Mouse (Mus musculus): ENCODE data around the gene Pcyt1b.

The Pcyt1b gene

DNA sequence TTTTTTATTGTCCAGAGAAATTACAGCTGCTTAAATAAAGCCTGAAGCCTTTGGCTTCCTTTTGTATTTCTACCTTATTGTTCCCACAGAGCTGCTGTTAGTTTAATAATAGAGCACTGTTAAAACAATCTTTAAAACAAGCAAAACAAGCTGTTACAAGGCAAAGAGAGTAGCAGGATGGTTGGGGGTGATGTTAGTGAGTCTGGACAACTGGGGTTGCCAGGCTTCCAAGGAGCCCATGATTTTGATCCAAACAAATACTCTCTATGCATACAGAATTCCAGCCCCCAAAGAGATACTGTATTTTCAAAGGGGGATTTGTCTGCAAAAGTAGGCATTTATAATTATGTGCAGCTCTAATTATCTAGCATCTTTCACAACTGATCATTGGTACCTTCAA lies 77.7 kb downstream of the Pcyt1b start:
- no peak for DNase-seq (ENCODE audit: extremely low read depth, low read depth, low spot score)

DNA sequence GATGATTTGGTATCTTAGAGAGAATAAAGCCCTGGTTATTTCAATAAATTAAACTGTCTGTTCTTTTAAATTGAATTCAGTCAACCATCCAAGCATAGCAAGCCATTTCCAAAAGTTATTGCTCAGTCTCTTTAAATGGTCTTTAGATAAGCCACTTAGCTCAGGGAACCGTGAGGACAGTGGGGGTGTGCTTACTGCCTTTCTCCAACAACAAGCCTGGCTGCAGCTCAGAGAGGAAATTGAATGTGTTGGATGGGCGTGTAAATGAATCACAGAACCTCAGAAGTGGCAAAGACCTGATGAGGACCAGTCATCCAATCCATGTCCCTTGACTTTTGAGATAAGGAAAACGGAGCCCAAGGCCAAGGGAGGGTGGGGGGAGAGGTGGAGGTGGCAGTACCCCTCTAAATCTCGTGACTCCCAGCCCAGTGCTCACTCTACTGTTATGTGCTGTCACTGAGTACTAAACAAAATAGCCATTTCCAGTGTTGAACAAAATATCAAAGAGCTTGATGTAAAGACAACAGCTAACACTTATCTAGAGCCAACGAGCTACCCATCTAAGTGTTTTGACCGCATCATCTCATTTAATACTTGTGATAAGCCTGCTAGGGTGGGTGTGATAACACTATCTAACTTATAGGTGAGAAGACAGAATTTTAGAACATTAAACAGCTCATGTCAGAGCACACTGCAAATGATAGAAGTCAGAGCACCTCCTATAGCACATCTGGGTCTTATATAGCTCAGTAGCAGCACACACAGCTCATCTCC lies 78.5 kb downstream of the Pcyt1b start:
- DNase-seq (ENCODE audit: extremely low read depth, low read depth, low spot score): no peak

DNA sequence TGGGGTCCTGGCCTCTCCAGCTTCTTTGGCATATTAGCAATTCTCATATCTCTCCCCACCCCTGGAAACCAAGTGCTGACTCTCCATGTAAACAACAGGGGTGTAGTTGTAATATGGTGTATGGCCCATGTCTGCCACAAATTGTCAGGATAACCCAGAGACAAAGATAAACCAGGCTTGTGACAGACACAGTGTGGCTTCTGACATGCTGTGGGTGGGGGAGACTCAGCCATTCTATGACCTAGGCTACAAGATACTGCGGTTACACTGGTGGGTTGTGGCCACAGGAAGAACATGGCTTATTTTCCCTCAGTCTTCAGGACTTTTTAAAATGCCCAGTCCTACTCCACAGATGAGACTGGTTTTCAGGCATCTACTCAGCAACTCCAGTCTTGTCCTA lies 94.5 kb downstream of the Pcyt1b start:
- no peak for DNase-seq (ENCODE audit: extremely low read depth, low read depth, low spot score)

DNA sequence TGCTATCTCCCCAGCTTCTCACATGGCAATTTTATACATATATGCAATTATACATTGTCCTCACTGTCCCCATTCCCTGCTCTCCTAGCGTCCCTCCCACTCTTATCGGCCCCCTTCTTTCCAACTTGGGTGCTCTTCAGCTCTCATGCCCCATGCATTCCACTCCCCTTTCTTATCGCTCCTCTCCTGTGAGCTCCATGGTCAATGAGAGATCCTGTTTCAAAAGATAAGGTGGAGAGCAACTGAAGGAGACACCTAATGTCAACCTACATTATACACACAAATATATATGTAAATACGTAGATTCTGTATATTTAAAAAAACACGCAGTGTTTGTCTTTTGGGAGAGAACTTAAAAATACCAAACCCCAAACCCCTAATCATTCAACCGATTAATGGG lies 95.9 kb downstream of the Pcyt1b start:
- DNase-seq (ENCODE audit: extremely low read depth, low read depth, low spot score): no peak

- no peak for DNase-seq (ENCODE audit: extremely low read depth, low read depth, low spot score)
Measured at GRCm38 (mm10) chrX:93755210-93755842, 100.7 kb downstream of the Pcyt1b start.

DNA sequence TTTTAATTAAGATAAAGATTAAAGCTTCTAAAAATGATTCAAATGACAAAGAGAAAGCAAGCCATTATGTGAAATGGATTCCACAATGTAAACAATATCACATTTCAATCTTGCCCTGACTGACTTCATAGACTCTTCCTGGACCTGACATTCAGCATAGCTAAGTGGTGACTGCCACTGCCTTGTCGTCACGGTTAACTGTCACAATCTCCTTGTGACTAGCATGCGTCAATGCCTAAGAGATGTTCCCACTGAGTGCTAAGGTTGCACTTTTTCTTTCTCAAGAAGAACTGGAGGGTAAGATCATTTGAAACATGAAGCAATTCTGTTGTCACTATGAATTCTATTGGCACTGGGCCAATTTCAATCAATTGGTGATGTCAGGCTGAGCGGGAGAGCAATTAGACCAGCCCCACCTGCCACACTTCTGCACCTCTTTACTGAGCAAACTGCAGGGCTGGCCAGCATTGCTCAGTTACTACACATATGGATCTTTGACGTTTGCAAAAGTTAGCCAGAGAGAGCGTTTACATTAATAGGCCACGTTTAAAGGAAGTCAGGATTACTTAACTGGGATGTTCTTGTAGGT lies 102.3 kb downstream of the Pcyt1b start:
- peak; percentile 25 for DNase-seq (ENCODE audit: extremely low read depth, low read depth, low spot score)

DNA sequence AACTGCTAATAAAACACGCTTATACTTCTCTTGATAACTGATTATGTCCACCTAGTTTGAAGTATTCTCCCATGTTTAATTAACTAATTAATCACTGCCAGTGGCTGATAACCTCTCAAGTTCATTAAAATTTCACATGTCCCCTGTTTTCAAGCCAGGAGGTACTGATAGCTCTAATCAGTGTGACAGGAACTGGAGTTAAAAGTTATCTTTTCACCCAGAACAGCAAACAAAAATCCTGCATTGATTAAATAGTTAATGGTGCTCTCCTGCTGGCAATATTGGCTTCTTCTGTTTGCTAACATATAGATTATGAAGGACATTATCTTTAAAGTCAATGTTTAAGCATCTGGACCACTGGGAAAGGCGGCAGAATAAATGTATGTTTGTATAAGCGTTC lies 106.1 kb downstream of the Pcyt1b start:
- DNase-seq (ENCODE audit: extremely low read depth, low read depth, low spot score): no peak

DNA sequence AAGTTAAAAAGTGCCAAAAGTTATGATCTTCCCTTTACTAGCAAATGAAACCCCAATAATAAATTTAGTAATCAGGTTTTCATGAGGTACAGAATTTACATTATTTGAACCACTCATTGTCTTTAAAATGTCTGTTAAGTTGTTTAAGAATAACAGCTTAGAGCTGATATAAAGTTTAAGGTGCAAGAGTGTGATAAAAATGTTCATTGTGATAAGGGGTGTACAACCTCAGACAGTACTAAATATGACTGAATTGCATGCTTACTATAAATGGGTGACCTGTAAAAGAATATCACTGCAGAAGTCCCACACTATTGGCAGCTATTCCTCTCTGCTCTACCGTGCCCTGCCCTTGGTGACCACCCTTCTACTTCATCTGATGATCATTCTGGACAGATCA lies 134.9 kb downstream of the Pcyt1b start:
- no peak for DNase-seq (ENCODE audit: extremely low read depth, low read depth, low spot score)

GRCm38 (mm10) chrX:93793168-93793567 lies 138.5 kb downstream of the Pcyt1b start:
- no peak for DNase-seq (ENCODE audit: extremely low read depth, low read depth, low spot score)
